Mouse (Mus musculus): ENCODE data around the gene Nup93. TPM values are rescaled to one million over a fixed set of nuclear protein-coding genes. Genes with fewer than 3 reads are reported as not detected.

Nup93 gene
- polyA plus RNA-seq, 2 experiments from 2014 or later: 26.4 to 51.6 TPM

- no peak for ATAC-seq
Measured at GRCm38 (mm10) chr8:94270309-94270708, 55.9 kb downstream of the Nup93 start.

GRCm38 (mm10) chr8:94271102-94271501, 56.7 kb downstream of the Nup93 start:
- ATAC-seq: no peak

DNA sequence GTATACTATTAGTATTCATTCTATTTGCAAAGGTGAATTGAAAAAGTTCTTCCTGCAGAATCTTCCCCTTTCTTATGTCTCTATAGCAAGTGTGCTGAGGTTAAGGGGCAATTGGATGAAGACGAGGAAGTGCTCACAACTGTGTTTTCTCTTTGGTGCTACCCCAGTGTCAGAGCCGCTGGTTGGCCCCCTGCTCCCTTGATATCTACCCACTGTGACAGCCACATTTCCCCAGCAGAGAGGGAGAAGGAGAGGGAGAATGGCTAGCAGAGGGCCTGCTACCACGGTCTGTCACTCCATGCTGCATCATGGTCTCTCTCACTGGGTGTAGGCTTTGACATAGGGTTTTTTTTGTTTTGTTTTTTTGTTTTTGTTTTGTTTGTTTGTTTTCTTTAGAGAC, 58.2 kb downstream of the Nup93 start:
- ATAC-seq: no peak

GRCm38 (mm10) chr8:94273289-94273850, 59.0 kb downstream of the Nup93 start:
- no peak for ATAC-seq

DNA sequence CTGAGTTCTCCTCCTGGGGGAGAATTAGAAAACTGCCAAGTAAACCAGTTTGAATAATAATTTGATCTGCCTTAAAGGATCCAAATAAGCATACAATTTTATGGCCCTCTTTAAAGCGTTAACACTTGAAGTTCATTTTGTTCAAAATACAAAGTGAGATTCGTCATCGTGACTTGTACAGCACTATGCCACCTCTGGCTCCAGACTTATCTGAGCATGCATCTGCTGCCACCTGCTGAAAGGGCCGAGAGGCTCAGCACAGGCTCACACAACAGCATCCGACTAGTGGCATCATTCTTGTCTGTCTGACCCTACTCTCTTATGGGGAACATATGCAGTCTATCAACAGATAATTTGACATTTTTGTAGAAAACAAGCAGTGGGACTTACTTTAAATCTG, 59.7 kb downstream of the Nup93 start:
- ATAC-seq: no peak

DNA sequence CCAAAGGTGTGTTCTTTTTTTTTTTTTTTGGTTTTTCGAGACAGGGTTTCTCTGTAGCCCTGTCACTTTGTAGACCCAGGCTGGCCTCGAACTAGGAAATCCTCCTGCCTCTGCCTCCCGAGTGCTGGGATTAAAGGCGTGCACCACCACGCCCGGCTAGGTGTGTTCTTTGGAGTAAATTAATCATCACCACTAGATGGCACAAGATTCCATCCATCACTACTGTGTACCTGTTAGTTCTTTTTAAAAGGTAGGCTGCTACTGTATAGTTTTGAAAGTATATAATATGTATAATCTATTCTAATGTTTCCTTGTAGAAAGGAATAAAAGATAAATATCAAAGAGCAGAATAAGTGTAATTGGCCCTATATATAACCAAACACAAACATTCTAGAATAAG, 63.9 kb downstream of the Nup93 start:
- ATAC-seq: no peak

- no peak for ATAC-seq
Measured at GRCm38 (mm10) chr8:94280001-94280613, 65.7 kb downstream of the Nup93 start.

GRCm38 (mm10) chr8:94282453-94282985, 68.2 kb downstream of the Nup93 start:
- no peak for ATAC-seq

GRCm38 (mm10) chr8:94284204-94284603, 69.8 kb downstream of the Nup93 start:
- ATAC-seq: no peak

GRCm38 (mm10) chr8:94290606-94291005, 76.2 kb downstream of the Nup93 start:
- ATAC-seq: no peak

DNA sequence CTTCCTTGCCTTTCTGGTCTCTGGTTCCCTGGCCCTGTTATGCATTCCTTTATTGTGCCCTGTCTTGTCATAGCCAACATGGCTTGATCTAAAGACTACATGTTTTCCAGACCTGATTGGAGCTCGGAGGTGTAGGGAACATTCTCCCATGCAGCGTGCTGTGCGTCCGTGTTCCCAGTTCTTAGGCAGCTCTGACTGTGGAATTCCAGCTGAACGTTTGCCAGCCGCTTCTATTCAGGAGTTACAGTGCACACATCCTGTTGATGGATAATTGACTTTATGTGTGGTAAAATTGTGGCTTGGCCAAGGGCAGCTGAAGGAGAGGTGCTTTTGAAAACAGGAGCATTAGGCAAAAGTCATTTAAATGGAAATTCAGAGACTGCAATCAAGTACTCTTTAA, 77.7 kb downstream of the Nup93 start:
- ATAC-seq: no peak

GRCm38 (mm10) chr8:94292626-94293025, 78.3 kb downstream of the Nup93 start:
- no peak for ATAC-seq

DNA sequence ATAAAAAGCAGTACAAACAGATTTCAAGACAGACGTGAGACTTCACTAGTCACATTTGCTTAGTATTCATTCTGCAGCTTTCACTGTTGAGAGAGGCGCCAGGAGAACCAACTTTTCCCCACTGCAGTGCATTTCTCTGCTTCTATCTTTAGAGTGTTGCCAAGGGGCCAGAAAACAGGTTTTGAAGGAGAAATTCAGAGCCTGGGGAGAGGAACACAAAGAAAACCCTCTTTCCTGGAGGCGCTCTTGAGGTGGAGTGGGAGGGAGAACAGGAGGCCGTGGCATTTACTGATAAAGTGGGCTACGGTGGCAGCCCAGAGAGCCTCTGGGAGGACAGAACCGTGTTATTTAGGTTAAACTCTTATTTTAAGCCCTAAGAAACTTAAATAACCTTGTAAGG, 81.3 kb downstream of the Nup93 start:
- no peak for ATAC-seq

DNA sequence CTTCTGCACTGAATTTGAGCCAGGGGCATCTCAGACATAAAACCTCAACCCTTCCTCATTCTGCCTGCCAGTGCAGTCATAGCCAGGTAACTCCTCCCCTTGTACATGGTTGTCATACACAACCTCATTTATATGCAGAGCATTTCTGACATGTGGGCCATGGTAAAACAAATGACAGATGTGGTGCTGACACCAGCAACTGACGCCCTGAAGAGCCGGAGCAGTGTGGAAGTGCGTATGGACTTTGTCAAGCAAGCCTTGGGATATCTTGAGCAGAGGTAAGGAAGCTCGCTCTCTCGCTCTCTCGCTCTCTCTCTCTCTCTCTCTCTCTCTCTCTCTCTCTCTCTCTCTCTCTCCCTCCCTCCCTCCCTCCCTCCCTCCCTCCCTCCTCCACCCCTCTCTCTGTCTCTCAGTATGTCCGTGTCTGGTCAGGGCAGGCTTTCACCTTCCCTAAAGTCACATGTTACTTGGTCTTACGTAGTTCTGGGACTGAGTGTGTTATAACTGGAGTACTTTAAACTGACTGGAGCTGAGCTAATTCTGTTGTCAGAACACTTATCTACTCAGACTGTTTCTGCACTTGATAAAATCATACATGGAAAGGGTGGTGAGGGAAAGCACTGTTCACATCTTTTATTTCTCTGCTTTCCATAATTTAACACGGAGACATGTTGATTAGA, 82.1 kb downstream of the Nup93 start:
- no peak for ATAC-seq

DNA sequence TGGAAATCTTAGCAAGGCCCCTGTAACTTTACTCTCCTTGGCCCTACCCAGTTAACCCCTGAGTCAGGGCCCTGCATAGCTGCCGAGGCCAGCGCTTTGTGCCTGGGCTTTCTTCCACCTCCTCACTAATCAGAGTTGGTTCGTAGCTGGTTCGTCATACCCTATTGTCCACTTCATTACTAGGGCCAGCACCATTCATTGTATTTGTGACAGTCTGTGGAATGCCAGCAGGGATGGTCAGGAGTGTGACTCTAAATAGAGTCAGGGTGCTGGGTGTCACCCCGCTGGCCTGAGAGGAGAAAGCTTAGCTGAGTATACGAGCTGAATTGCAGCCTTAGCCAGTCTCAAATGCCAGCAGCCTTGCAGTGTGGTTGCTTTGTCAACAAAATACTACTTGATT, 82.7 kb downstream of the Nup93 start:
- no peak for ATAC-seq

DNA sequence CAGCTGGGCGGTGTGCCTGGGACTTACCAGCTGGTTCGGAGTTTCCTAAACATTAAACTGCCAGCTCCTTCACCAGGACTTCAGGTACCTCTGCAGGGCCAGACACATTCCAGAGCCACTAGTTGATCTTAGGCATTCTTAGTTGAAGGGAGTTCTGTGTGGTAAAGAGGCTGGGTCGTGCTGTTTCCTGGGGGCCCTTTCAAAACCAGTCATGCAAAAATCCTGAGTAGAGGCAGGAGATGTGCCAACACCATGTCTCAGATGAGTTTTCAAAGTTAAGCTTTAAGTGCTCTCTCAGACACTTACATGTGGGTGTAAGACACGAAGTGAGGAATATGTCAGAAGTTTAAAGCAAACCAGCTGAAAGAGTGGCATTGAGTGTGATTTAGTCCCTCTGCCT, 86.4 kb downstream of the Nup93 start:
- ATAC-seq: no peak

- no peak for ATAC-seq
Measured at GRCm38 (mm10) chr8:94304412-94304811, 90.0 kb downstream of the Nup93 start.

DNA sequence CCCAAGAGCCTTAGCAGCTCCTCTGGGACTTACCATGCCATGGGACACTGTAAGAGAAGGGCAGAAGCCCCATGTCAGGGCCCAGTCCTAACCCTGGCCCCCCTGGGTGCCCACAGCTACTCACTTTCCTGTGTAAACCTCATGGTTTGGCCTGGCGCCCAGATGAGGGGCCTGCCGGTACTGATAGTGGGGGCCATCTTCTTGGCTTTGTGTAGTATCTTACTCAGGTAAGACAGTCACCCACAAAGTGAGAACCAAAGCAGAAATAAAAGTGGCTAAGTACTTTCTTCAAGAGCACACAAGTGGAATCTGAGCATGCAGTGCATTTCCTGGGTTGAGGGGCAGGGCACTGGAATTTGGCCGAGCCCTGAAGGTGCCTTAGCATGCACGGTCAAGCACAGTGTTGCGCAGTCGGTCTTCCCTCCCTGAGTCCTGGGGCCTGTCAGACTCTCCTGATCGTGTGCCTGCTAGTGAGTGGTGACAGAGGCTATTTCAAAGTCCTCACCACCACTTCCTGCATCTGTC, 92.7 kb downstream of the Nup93 start:
- no peak for ATAC-seq

DNA sequence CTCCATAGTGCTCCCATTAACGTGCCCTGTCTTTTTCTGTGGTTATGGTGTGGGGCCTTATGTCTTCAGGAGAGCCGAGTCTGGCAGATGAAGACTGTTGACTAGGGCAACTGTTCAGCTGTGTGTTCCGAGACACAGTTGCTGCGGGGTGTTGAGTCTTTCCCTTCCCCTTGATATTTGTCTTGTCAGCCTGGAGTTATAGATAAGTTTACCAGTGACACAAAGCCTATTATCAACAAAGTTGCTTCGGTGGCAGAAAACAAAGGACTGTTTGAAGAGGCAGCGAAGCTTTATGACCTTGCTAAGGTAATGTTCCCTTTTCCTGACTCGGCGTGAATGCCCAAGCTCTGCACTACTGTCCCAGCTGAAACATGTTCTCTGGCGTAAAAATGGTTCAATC, 93.3 kb downstream of the Nup93 start:
- ATAC-seq: no peak

DNA sequence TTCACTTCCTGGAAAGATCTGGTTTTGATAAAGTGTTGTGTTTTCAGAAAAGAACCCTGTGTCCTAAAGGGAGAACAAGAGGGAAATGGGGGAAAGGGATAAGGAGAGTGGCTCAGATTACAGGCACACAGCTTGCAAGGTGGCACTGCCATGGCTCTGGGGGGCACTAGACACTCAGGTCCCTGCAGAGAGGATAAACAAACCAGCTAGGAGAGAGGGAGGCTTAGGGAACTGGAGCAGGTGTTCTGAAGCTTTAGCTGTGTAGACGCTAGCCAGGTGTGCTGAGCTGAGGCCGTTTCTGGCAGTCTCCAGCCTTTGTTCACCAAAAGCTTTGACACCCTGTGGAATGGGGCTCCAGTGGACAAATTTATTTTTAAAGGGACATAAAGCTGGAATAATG, 99.7 kb downstream of the Nup93 start:
- no peak for ATAC-seq

- ATAC-seq: no peak
Measured at GRCm38 (mm10) chr8:94317249-94317648, 102.9 kb downstream of the Nup93 start.

DNA sequence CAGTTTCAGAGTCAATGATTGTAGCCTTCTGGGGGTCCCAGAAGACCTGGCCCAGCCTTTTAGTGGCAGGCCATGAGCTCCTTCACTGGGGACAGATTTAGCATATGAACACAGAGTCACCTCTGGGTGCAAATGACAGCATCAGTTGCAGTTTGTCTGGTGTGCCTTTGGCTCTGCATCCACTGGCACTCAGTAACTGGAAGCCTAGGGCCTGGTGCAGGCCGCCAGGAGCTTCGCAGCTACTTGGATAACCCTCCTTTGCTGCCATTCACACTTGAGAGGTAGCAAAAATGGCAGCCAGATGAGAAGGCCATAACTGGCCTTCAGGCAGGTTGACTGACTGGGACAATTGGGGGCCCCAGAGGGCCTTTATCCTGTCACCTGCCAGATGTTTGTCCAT, 103.3 kb downstream of the Nup93 start:
- ATAC-seq: no peak

- no peak for ATAC-seq
Measured at GRCm38 (mm10) chr8:94320036-94320435, 105.7 kb downstream of the Nup93 start.

DNA sequence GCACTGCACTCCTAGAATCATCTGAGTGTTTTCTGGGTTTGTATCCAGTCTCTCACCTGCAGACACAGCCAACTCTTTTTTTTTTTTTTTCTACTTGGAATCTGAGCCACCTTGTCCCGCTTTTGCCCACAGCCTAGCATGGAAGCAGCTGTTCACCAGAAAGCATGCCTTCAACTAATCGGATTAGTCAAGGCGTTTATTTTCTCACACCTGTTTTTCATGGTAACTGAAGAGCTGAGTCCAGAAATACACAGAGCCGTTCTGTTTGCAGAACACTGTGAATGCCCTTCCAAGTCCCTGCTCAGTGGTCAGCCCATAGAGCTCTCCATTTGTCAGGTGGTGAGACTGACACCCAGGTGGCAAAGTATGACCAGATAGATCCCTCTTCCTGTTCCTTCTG, 107.7 kb downstream of the Nup93 start:
- no peak for ATAC-seq

Measured in CD4-positive, CD25-positive, alpha-beta regulatory T cell, adult 4 months (primary cell).